Mouse (Mus musculus): ENCODE measurements around the gene Fignl2. TPM values are rescaled to one million over a fixed set of nuclear protein-coding genes. Genes with fewer than 3 reads are reported as not detected.

Gene Fignl2
- polyA plus RNA-seq, 2 experiments, result 0.15 to 3.7 TPM

DNA sequence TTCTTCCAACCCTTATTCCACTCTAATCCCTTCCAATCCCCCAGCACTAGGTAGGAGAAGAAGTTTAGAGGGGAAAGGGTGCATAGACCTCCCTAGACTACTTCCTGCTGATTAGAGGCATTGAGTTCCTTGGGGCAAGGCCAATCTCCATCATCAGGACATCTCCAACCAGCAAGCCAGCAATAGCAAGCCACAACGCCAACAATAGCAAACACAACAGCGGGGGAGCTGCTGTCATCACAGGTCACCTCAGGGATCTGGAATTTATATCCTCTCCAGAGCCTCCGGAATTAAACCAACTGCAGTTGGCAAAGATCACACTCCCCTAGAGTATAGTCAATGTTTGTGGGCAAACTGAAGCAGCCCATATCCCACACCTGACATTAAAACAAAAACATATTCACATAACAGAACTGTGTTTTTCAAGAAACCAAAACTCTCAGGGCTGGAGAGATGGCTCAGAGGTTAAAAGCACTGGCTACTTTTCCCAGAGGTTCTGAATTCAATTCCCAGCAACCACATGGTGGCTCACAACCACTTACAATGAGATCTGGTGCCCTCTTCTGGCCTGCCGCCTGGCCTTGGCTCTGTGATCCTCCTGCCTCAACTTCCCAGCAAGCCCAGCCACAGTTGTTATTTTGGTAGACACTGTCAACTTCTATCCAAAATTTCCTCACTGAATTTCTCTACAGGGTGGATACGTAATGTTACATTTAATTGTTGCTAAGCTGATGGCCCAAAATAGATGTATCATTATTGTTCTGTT, 29.7 kb upstream of the Fignl2 start:
- no peak overlapping the region for H3K4me3 ChIP-seq (replicated peaks; ENCODE audit: low read length)
- no peak overlapping the region for H3K27ac ChIP-seq (replicated peaks; ENCODE audit: low read depth, low read length)
- H3K9ac ChIP-seq (ENCODE audit: low read depth, low read length, severe bottlenecking), result no peak overlapping the region
- no peak overlapping the region for H3K4me2 ChIP-seq (replicated peaks; ENCODE audit: low read depth, low read length, severe bottlenecking)
- peaks cover 2% of the 10 kb centered on the region; the same call in 1 of the 2 replicates for H3K4me1 ChIP-seq (ENCODE audit: control insufficient read depth, insufficient read depth, low read length)
- H3K9me3 ChIP-seq (ENCODE audit: control insufficient read depth, low read length), result no peaks in the 10 kb centered on the region
- H3K36me3 ChIP-seq (ENCODE audit: control insufficient read depth, insufficient read depth, low read length), result no peaks in the 10 kb centered on the region
- DNase-seq (ENCODE audit: low spot score) (no peak), ATAC-seq (ENCODE audit: low FRiP score, low read depth) (no peak)
- H3K27me3 ChIP-seq (ENCODE audit: control insufficient read depth, insufficient read depth, low read length), result no peaks in the 10 kb centered on the region
- 91% methylated on average over 5 of the region's 5 CpGs for WGBS
- no peak for TF ChIP-seq POLR2A (IDR thresholded peaks at IDR 0.05; ENCODE audit: borderline replicate concordance, extremely low read depth, insufficient read depth, insufficient read length)

DNA sequence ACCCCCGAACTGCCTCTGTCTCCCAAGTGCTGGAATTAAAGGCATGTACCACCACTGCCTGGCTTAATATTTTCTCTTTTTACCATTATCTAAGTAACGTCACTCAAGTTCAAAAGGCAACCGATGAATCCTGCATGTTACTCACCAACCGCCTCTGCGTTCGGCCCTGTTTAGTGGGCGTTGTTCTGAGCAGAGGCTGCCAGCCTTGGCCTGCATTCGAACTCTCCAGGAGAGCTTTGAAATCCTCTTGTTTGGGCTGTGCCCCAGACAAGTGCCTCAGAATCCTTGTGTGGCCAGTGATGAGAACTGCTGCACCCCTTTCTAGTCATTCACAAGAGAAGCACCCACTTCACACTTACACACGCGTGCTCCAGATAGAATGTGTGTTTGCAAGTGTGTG, 27.6 kb upstream of the Fignl2 start:
- no peak overlapping the region for H3K4me2 ChIP-seq (replicated peaks; ENCODE audit: low read depth, low read length, severe bottlenecking)
- H3K27ac ChIP-seq (replicated peaks; ENCODE audit: low read depth, low read length), result no peak overlapping the region

GRCm38 (mm10) chr15:101105496-101105994, 27.2 kb upstream of the Fignl2 start:
- peak; percentile 71 for ATAC-seq (ENCODE audit: low FRiP score, low read depth)
- Histone ChIP-seq H3K4me3 (replicated peaks; ENCODE audit: low read length) (no peak overlapping the region), H3K36me3 (ENCODE audit: control insufficient read depth, insufficient read depth, low read length) (no peaks in the 10 kb centered on the region), H3K9me3 (ENCODE audit: control insufficient read depth, low read length) (no peaks in the 10 kb centered on the region), H3K4me2 (replicated peaks; ENCODE audit: low read depth, low read length, severe bottlenecking) (peak overlapping the region; percentile 11), H3K27me3 (ENCODE audit: control insufficient read depth, insufficient read depth, low read length) (no peaks in the 10 kb centered on the region), H3K9ac (ENCODE audit: low read depth, low read length, severe bottlenecking) (no peak overlapping the region), H3K27ac (replicated peaks; ENCODE audit: low read depth, low read length) (no peak overlapping the region), H3K4me1 (ENCODE audit: control insufficient read depth, insufficient read depth, low read length) (no peaks in the 10 kb centered on the region; the same call in 1 of the 2 replicates)
- DNase-seq (ENCODE audit: low spot score), result peak; percentile 44
- 16% methylated on average over 12 of the region's 12 CpGs for WGBS
- no peak for TF ChIP-seq POLR2A (IDR thresholded peaks at IDR 0.05; ENCODE audit: borderline replicate concordance, extremely low read depth, insufficient read depth, insufficient read length)

More for the DNA sequence above, 27.6 kb upstream of the Fignl2 start:
- DNase-seq (ENCODE audit: low spot score) (no peak), ATAC-seq (ENCODE audit: low FRiP score, low read depth) (no peak)
- Histone ChIP-seq H3K27me3 (ENCODE audit: control insufficient read depth, insufficient read depth, low read length) (no peaks in the 10 kb centered on the region), H3K4me1 (ENCODE audit: control insufficient read depth, insufficient read depth, low read length) (no peaks in the 10 kb centered on the region; the same call in 1 of the 2 replicates), H3K4me3 (replicated peaks; ENCODE audit: low read length) (no peak overlapping the region), H3K9me3 (ENCODE audit: control insufficient read depth, low read length) (no peaks in the 10 kb centered on the region), H3K9ac (ENCODE audit: low read depth, low read length, severe bottlenecking) (no peak overlapping the region), H3K36me3 (ENCODE audit: control insufficient read depth, insufficient read depth, low read length) (no peaks in the 10 kb centered on the region)
- WGBS, result 86% methylated on average over 10 of the region's 10 CpGs
- TF ChIP-seq POLR2A (IDR thresholded peaks at IDR 0.05; ENCODE audit: borderline replicate concordance, extremely low read depth, insufficient read depth, insufficient read length), result no peak

GRCm38 (mm10) chr15:101103605-101104304, 25.4 kb upstream of the Fignl2 start:
- H3K27ac ChIP-seq (replicated peaks; ENCODE audit: low read depth, low read length), result no peak overlapping the region
- H3K9me3 ChIP-seq (ENCODE audit: control insufficient read depth, low read length), result no peaks in the 10 kb centered on the region
- ATAC-seq (ENCODE audit: low FRiP score, low read depth), result no peak
- no peak for TF ChIP-seq POLR2A (IDR thresholded peaks at IDR 0.05; ENCODE audit: borderline replicate concordance, extremely low read depth, insufficient read depth, insufficient read length)
- no peak overlapping the region for H3K4me3 ChIP-seq (replicated peaks; ENCODE audit: low read length)
- no peak overlapping the region for H3K9ac ChIP-seq (ENCODE audit: low read depth, low read length, severe bottlenecking)
- 59% methylated on average over 9 of the region's 9 CpGs for WGBS
- no peaks in the 10 kb centered on the region for H3K36me3 ChIP-seq (ENCODE audit: control insufficient read depth, insufficient read depth, low read length)
- no peak for DNase-seq (ENCODE audit: low spot score)
- H3K4me1 ChIP-seq (ENCODE audit: control insufficient read depth, insufficient read depth, low read length), result peaks cover 4% of the 10 kb centered on the region
- no peak overlapping the region for H3K4me2 ChIP-seq (replicated peaks; ENCODE audit: low read depth, low read length, severe bottlenecking)
- H3K27me3 ChIP-seq (ENCODE audit: control insufficient read depth, insufficient read depth, low read length), result no peaks in the 10 kb centered on the region

- no peaks in the 10 kb centered on the region for H3K27me3 ChIP-seq (ENCODE audit: control insufficient read depth, insufficient read depth, low read length)
- 69% methylated on average over 2 of the region's 3 CpGs for WGBS
- H3K4me3 ChIP-seq (replicated peaks; ENCODE audit: low read length), result no peak overlapping the region
- no peak for ATAC-seq (ENCODE audit: low FRiP score, low read depth)
- TF ChIP-seq POLR2A (IDR thresholded peaks at IDR 0.05; ENCODE audit: borderline replicate concordance, extremely low read depth, insufficient read depth, insufficient read length), result no peak
- H3K9me3 ChIP-seq (ENCODE audit: control insufficient read depth, low read length), result no peaks in the 10 kb centered on the region
- DNase-seq (ENCODE audit: low spot score), result no peak
- peaks cover 13% of the 10 kb centered on the region for H3K4me1 ChIP-seq (ENCODE audit: control insufficient read depth, insufficient read depth, low read length)
- no peak overlapping the region for H3K9ac ChIP-seq (ENCODE audit: low read depth, low read length, severe bottlenecking)
- no peaks in the 10 kb centered on the region for H3K36me3 ChIP-seq (ENCODE audit: control insufficient read depth, insufficient read depth, low read length)
- H3K27ac ChIP-seq (replicated peaks; ENCODE audit: low read depth, low read length), result no peak overlapping the region
- no peak overlapping the region for H3K4me2 ChIP-seq (replicated peaks; ENCODE audit: low read depth, low read length, severe bottlenecking)
Measured at GRCm38 (mm10) chr15:101100996-101101395, 22.6 kb upstream of the Fignl2 start.
